Mouse (Mus musculus) neural tube, embryonic 13.5 days (tissue): Measurements from ENCODE around the gene Fam160a1. TPM values are rescaled to one million over a fixed set of nuclear protein-coding genes. Genes with fewer than 3 reads are reported as not detected.
A peak's percentile ranks its signal among the peaks of the same experiment; 100 is the strongest.

Experiments used
- ATAC-seq: fragments of 200-750 bp; cut with Nextera tagmentation; 2 replicates; pipeline ENCODE4 v1.8.0; 2017; ENCODE audit warnings: low read depth, mild to moderate bottlenecking, moderate TSS enrichment, moderate library complexity
- H3K27ac ChIP-seq: fragments of 300-500 bp; sonication (generic); replicated peaks from 2 replicates; pipeline ENCODE4 v1.5.1; 2015; ENCODE audit warnings: moderate library complexity, mild to moderate bottlenecking, inconsistent platforms
- H3K27me3 ChIP-seq: fragments of 300-500 bp; sonication (generic); 2 replicates; pipeline ENCODE4 v1.6.1; 2015; ENCODE audit warnings: mild to moderate bottlenecking, inconsistent platforms
- H3K36me3 ChIP-seq: fragments of 300-500 bp; sonication (generic); 2 replicates; pipeline ENCODE4 v1.6.1; 2015; ENCODE audit warnings: mild to moderate bottlenecking, inconsistent platforms
- H3K4me1 ChIP-seq: fragments of 300-500 bp; sonication (generic); replicated peaks from 2 replicates; pipeline ENCODE4 v1.6.1; 2015; ENCODE audit warnings: inconsistent platforms
- H3K4me2 ChIP-seq: fragments of 300-500 bp; sonication (generic); 2 replicates; pipeline ENCODE4 v1.6.1; 2015; ENCODE audit warnings: inconsistent platforms, mild to moderate bottlenecking, moderate library complexity
- H3K4me3 ChIP-seq: fragments of 300-500 bp; sonication (generic); 2 replicates; pipeline ENCODE4 v1.5.1; 2015; ENCODE audit warnings: mild to moderate bottlenecking, inconsistent platforms
- H3K9ac ChIP-seq: fragments of 300-500 bp; sonication (generic); 2 replicates; pipeline ENCODE4 v1.6.1; 2015; ENCODE audit warnings: moderate library complexity, mild to moderate bottlenecking, inconsistent platforms
- H3K9me3 ChIP-seq: fragments of 300-500 bp; sonication (generic); 2 replicates; pipeline ENCODE4 v1.6.1; 2016; ENCODE audit warnings: inconsistent platforms
- WGBS: fragments of 180-500 bp; shearing (Covaris S2); methylation state at CpG from one replicate; pipeline ENCODE4 v1.1.7; 2015; 5-methylcytosine and 5-hydroxymethylcytosine counted together
- polyA plus RNA-seq: library from polyadenylated mRNA; unstranded; fragments of >200 nt; fragmentation: Nextera tagmentation; extraction: Ambion mirVana; gene quantifications from 2 replicates; pipeline ENCODE4 v1.2.1, GENCODE M21; 2015

Gene Fam160a1
- polyA plus RNA-seq, 1 experiment from 2014 or later: 0.21 TPM

- H3K4me2 ChIP-seq: no peak overlapping the region
- no peak overlapping the region for H3K27ac ChIP-seq
- 71% methylated on average over 4 of the region's 4 CpGs for WGBS
- no peaks in the 10 kb centered on the region for H3K9me3 ChIP-seq
- H3K36me3 ChIP-seq: no peaks in the 10 kb centered on the region
- H3K4me1 ChIP-seq: 0 out of 2 replicates have a peak, but pooled peaks cover 5% of the 10 kb centered on the region
- no peak overlapping the region for H3K9ac ChIP-seq
- H3K4me3 ChIP-seq: no peak overlapping the region
- ATAC-seq: no peak
- H3K27me3 ChIP-seq: no peaks in the 10 kb centered on the region
Observed at GRCm38 (mm10) chr3:85773886-85774285, 43.2 kb downstream of the Fam160a1 start.

GRCm38 (mm10) chr3:85773425-85773824, 43.7 kb downstream of the Fam160a1 start:
- no peak for ATAC-seq
- H3K27ac ChIP-seq: no peak overlapping the region
- no peaks in the 10 kb centered on the region for H3K27me3 ChIP-seq
- H3K4me1 ChIP-seq: 0 out of 2 replicates have a peak, but pooled peaks cover 5% of the 10 kb centered on the region
- WGBS: 51% methylated on average over 3 of the region's 3 CpGs
- no peak overlapping the region for H3K4me3 ChIP-seq
- no peak overlapping the region for H3K4me2 ChIP-seq
- H3K9ac ChIP-seq: no peak overlapping the region
- H3K36me3 ChIP-seq: no peaks in the 10 kb centered on the region
- H3K9me3 ChIP-seq: no peaks in the 10 kb centered on the region

- H3K4me3 ChIP-seq: no peak overlapping the region
- no peaks in the 10 kb centered on the region for H3K36me3 ChIP-seq
- no peaks in the 10 kb centered on the region for H3K9me3 ChIP-seq
- no peak; the same call in 1 of the 2 replicates for ATAC-seq
- peaks cover 19% of the 10 kb centered on the region for H3K4me1 ChIP-seq
- peak overlapping the region; percentile 4; the same call in 1 of the 2 replicates for H3K4me2 ChIP-seq
- H3K9ac ChIP-seq: no peak overlapping the region
- H3K27me3 ChIP-seq: no peaks in the 10 kb centered on the region
- H3K27ac ChIP-seq: peak overlapping the region; percentile 10; the same call in 1 of the 2 replicates
- WGBS: 55% methylated on average over 7 of the region's 7 CpGs
Observed at GRCm38 (mm10) chr3:85764937-85765337, 52.2 kb downstream of the Fam160a1 start.

GRCm38 (mm10) chr3:85764008-85764834, 52.9 kb downstream of the Fam160a1 start:
- Histone ChIP-seq H3K9me3 (no peaks in the 10 kb centered on the region), H3K27ac (peak overlapping the region; percentile 2), H3K4me1 (peaks cover 19% of the 10 kb centered on the region), H3K4me2 (peak overlapping the region; percentile 4), H3K27me3 (no peaks in the 10 kb centered on the region), H3K9ac (no peak overlapping the region), H3K36me3 (no peaks in the 10 kb centered on the region), H3K4me3 (no peak overlapping the region)
- peak; percentile 65 for ATAC-seq
- WGBS: 29% methylated on average over 18 of the region's 18 CpGs

- 34% methylated on average over 2 of the region's 2 CpGs for WGBS
- no peak overlapping the region for H3K4me2 ChIP-seq
- no peak overlapping the region for H3K27ac ChIP-seq
- no peaks in the 10 kb centered on the region; the same call in 1 of the 2 replicates for H3K4me1 ChIP-seq
- no peaks in the 10 kb centered on the region for H3K9me3 ChIP-seq
- no peaks in the 10 kb centered on the region for H3K27me3 ChIP-seq
- no peak overlapping the region for H3K9ac ChIP-seq
- H3K36me3 ChIP-seq: no peaks in the 10 kb centered on the region
- no peak for ATAC-seq
- H3K4me3 ChIP-seq: no peak overlapping the region
Observed at GRCm38 (mm10) chr3:85757944-85758343, 59.1 kb downstream of the Fam160a1 start.

- Histone ChIP-seq H3K4me1 (no peaks in the 10 kb centered on the region; the same call in 1 of the 2 replicates), H3K4me2 (no peak overlapping the region), H3K27me3 (no peaks in the 10 kb centered on the region), H3K27ac (no peak overlapping the region), H3K9ac (no peak overlapping the region), H3K36me3 (no peaks in the 10 kb centered on the region), H3K4me3 (no peak overlapping the region), H3K9me3 (no peaks in the 10 kb centered on the region)
- 78% methylated on average over 4 of the region's 4 CpGs for WGBS
- ATAC-seq: no peak
Observed at GRCm38 (mm10) chr3:85757435-85757834, 59.7 kb downstream of the Fam160a1 start.

GRCm38 (mm10) chr3:85749348-85749747, 67.7 kb downstream of the Fam160a1 start:
- 58% methylated on average over 4 of the region's 4 CpGs for WGBS

GRCm38 (mm10) chr3:85748863-85749262, 68.2 kb downstream of the Fam160a1 start:
- no peaks in the 10 kb centered on the region for H3K27me3 ChIP-seq
- H3K9me3 ChIP-seq: no peaks in the 10 kb centered on the region
- no peak overlapping the region for H3K4me2 ChIP-seq
- no peak overlapping the region for H3K4me3 ChIP-seq
- no peaks in the 10 kb centered on the region for H3K36me3 ChIP-seq
- 23% methylated on average over 4 of the region's 4 CpGs for WGBS
- H3K4me1 ChIP-seq: no peaks in the 10 kb centered on the region; the same call in 1 of the 2 replicates
- no peak overlapping the region for H3K27ac ChIP-seq
- H3K9ac ChIP-seq: no peak overlapping the region
- no peak for ATAC-seq

More at GRCm38 (mm10) chr3:85749348-85749747, 67.7 kb downstream of the Fam160a1 start:
- H3K9ac ChIP-seq: no peak overlapping the region
- H3K27me3 ChIP-seq: no peaks in the 10 kb centered on the region
- H3K36me3 ChIP-seq: no peaks in the 10 kb centered on the region
- H3K9me3 ChIP-seq: no peaks in the 10 kb centered on the region
- H3K27ac ChIP-seq: no peak overlapping the region
- no peaks in the 10 kb centered on the region; the same call in 1 of the 2 replicates for H3K4me1 ChIP-seq
- no peak for ATAC-seq
- H3K4me3 ChIP-seq: no peak overlapping the region
- no peak overlapping the region for H3K4me2 ChIP-seq

- Histone ChIP-seq H3K36me3 (no peaks in the 10 kb centered on the region), H3K4me2 (no peak overlapping the region), H3K4me3 (no peak overlapping the region), H3K27ac (no peak overlapping the region), H3K4me1 (no peaks in the 10 kb centered on the region), H3K27me3 (no peaks in the 10 kb centered on the region), H3K9ac (no peak overlapping the region), H3K9me3 (no peaks in the 10 kb centered on the region)
- WGBS: 63% methylated on average over 4 of the region's 4 CpGs
- no peak for ATAC-seq
Observed at GRCm38 (mm10) chr3:85746116-85746515, 71.0 kb downstream of the Fam160a1 start.

- 94% methylated on average over 3 of the region's 3 CpGs for WGBS
Observed at GRCm38 (mm10) chr3:85741767-85742166, 75.3 kb downstream of the Fam160a1 start.

GRCm38 (mm10) chr3:85738591-85738990, 78.5 kb downstream of the Fam160a1 start:
- Histone ChIP-seq H3K4me1 (no peaks in the 10 kb centered on the region), H3K9me3 (no peaks in the 10 kb centered on the region), H3K4me2 (no peak overlapping the region), H3K36me3 (no peaks in the 10 kb centered on the region), H3K27ac (no peak overlapping the region), H3K9ac (no peak overlapping the region), H3K27me3 (no peaks in the 10 kb centered on the region), H3K4me3 (no peak overlapping the region)
- WGBS: 73% methylated on average over 3 of the region's 3 CpGs
- no peak for ATAC-seq

More at GRCm38 (mm10) chr3:85741767-85742166, 75.3 kb downstream of the Fam160a1 start:
- Histone ChIP-seq H3K9me3 (no peaks in the 10 kb centered on the region), H3K36me3 (no peaks in the 10 kb centered on the region), H3K4me3 (no peak overlapping the region), H3K4me1 (no peaks in the 10 kb centered on the region), H3K27me3 (no peaks in the 10 kb centered on the region), H3K9ac (no peak overlapping the region), H3K27ac (no peak overlapping the region), H3K4me2 (no peak overlapping the region)
- ATAC-seq: no peak

- no peaks in the 10 kb centered on the region for H3K27me3 ChIP-seq
- no peaks in the 10 kb centered on the region for H3K9me3 ChIP-seq
- ATAC-seq: no peak
- no peaks in the 10 kb centered on the region for H3K36me3 ChIP-seq
- H3K9ac ChIP-seq: no peak overlapping the region
- no peak overlapping the region for H3K4me3 ChIP-seq
- H3K4me1 ChIP-seq: no peaks in the 10 kb centered on the region
- 75% methylated on average over 5 of the region's 5 CpGs for WGBS
- H3K27ac ChIP-seq: no peak overlapping the region
- no peak overlapping the region for H3K4me2 ChIP-seq
Observed at GRCm38 (mm10) chr3:85733939-85734729, 83.0 kb downstream of the Fam160a1 start.
